Mouse (Mus musculus) cerebellum, adult 2 months (tissue): ENCODE results near the gene Mtm1.

Experiments
- CTCF ChIP-seq: fragments of 200-500 bp; IDR thresholded peaks from 2 replicates; pipeline ENCODE4 v1.5.1; 2011; ENCODE audit warnings: low read depth, mild to moderate bottlenecking, control low read depth, low read length, moderate library complexity, borderline replicate concordance; ENCODE audit not compliant: insufficient read depth
- POLR2A ChIP-seq: fragments of 200-500 bp; IDR thresholded peaks from 2 replicates; pipeline ENCODE4 v1.6.1; 2011; ENCODE audit warnings: low read length, control low read depth, borderline replicate concordance; ENCODE audit not compliant: insufficient read depth

GRCm38 (mm10) chrX:71314380-71314779, 103.8 kb downstream of the Mtm1 start:
- TF ChIP-seq POLR2A (no peak), CTCF (no peak)
